Mouse (Mus musculus): ENCODE data around the gene Lst1. TPM values are rescaled to one million over a fixed set of nuclear protein-coding genes. Genes with fewer than 3 reads are reported as not detected.

Lst1 gene
- polyA plus RNA-seq, 1 experiment, result 2.5 TPM

- H3K27me3 ChIP-seq (ENCODE audit: control insufficient read depth, insufficient read depth, low read length, poor library complexity, severe bottlenecking), result no peaks in the 10 kb centered on the region
- TF ChIP-seq POLR2A (IDR thresholded peaks at IDR 0.05; ENCODE audit: insufficient read depth, low read length) (no peak), EP300 (IDR thresholded peaks at IDR 0.05; ENCODE audit: insufficient read depth, low read depth, low read length) (no peak), CTCF (IDR thresholded peaks at IDR 0.05; ENCODE audit: low read depth, low read length) (no peak)
- H3K9me3 ChIP-seq (replicated peaks; ENCODE audit: control insufficient read depth, insufficient read depth, low read length, poor library complexity, severe bottlenecking), result no peaks in the 10 kb centered on the region
- H3K4me3 ChIP-seq (ENCODE audit: low read depth, low read length), result no peak overlapping the region
- H3K36me3 ChIP-seq (ENCODE audit: control insufficient read depth, insufficient read depth, low read length, poor library complexity, severe bottlenecking), result no peaks in the 10 kb centered on the region
- no peaks in the 10 kb centered on the region for H3K4me1 ChIP-seq (ENCODE audit: control insufficient read depth, insufficient read depth, low read length)
- no peak overlapping the region for H3K27ac ChIP-seq (ENCODE audit: insufficient read depth, low read length)
- H3K9ac ChIP-seq (ENCODE audit: low read depth, poor library complexity, severe bottlenecking), result no peak overlapping the region
Measured at GRCm38 (mm10) chr17:35180093-35180492, 8.1 kb downstream of the Lst1 start.

GRCm38 (mm10) chr17:35178528-35178927, 9.7 kb downstream of the Lst1 start:
- no peak overlapping the region for H3K27ac ChIP-seq (ENCODE audit: insufficient read depth, low read length)
- no peak overlapping the region for H3K9ac ChIP-seq (ENCODE audit: low read depth, poor library complexity, severe bottlenecking)
- no peak overlapping the region for H3K4me3 ChIP-seq (ENCODE audit: low read depth, low read length)
- no peak for TF ChIP-seq POLR2A (IDR thresholded peaks at IDR 0.05; ENCODE audit: insufficient read depth, low read length)
- TF ChIP-seq CTCF (IDR thresholded peaks at IDR 0.05; ENCODE audit: low read depth, low read length), result peak; percentile 96
- 0 out of 2 replicates have a peak, but pooled peaks have one; percentile 22 for TF ChIP-seq EP300 (IDR thresholded peaks at IDR 0.05; ENCODE audit: insufficient read depth, low read depth, low read length)
- no peaks in the 10 kb centered on the region for H3K27me3 ChIP-seq (ENCODE audit: control insufficient read depth, insufficient read depth, low read length, poor library complexity, severe bottlenecking)
- H3K36me3 ChIP-seq (ENCODE audit: control insufficient read depth, insufficient read depth, low read length, poor library complexity, severe bottlenecking), result no peaks in the 10 kb centered on the region
- H3K9me3 ChIP-seq (replicated peaks; ENCODE audit: control insufficient read depth, insufficient read depth, low read length, poor library complexity, severe bottlenecking), result no peaks in the 10 kb centered on the region
- H3K4me1 ChIP-seq (ENCODE audit: control insufficient read depth, insufficient read depth, low read length), result no peaks in the 10 kb centered on the region

GRCm38 (mm10) chr17:35175968-35176367, 12.3 kb downstream of the Lst1 start, which contains the start of gene Aif1:
Gene Aif1, minus strand, starts transcription at chr17:35176068.
- H3K27ac ChIP-seq (ENCODE audit: insufficient read depth, low read length), result no peak within 1 kb of the TSS
- H3K9ac ChIP-seq (ENCODE audit: low read depth, poor library complexity, severe bottlenecking), result no peak within 1 kb of the TSS
- H3K4me3 ChIP-seq (ENCODE audit: low read depth, low read length), result no peak within 1 kb of the TSS
- H3K9me3 ChIP-seq (replicated peaks; ENCODE audit: control insufficient read depth, insufficient read depth, low read length, poor library complexity, severe bottlenecking), result no peaks in the 10 kb centered on the region
- no peaks in the 10 kb centered on the region for H3K27me3 ChIP-seq (ENCODE audit: control insufficient read depth, insufficient read depth, low read length, poor library complexity, severe bottlenecking)
- no peaks in the 10 kb centered on the region for H3K36me3 ChIP-seq (ENCODE audit: control insufficient read depth, insufficient read depth, low read length, poor library complexity, severe bottlenecking)
- H3K4me1 ChIP-seq (ENCODE audit: control insufficient read depth, insufficient read depth, low read length), result no peaks in the 10 kb centered on the region
- TF ChIP-seq EP300 (IDR thresholded peaks at IDR 0.05; ENCODE audit: insufficient read depth, low read depth, low read length), result no peak
- TF ChIP-seq POLR2A (IDR thresholded peaks at IDR 0.05; ENCODE audit: insufficient read depth, low read length), result no peak

GRCm38 (mm10) chr17:35175382-35175781, 12.9 kb downstream of the Lst1 start:
- Histone ChIP-seq H3K9me3 (replicated peaks; ENCODE audit: control insufficient read depth, insufficient read depth, low read length, poor library complexity, severe bottlenecking) (no peaks in the 10 kb centered on the region), H3K27ac (ENCODE audit: insufficient read depth, low read length) (no peak overlapping the region), H3K4me1 (ENCODE audit: control insufficient read depth, insufficient read depth, low read length) (no peaks in the 10 kb centered on the region), H3K9ac (ENCODE audit: low read depth, poor library complexity, severe bottlenecking) (no peak overlapping the region), H3K36me3 (ENCODE audit: control insufficient read depth, insufficient read depth, low read length, poor library complexity, severe bottlenecking) (no peaks in the 10 kb centered on the region), H3K4me3 (ENCODE audit: low read depth, low read length) (no peak overlapping the region), H3K27me3 (ENCODE audit: control insufficient read depth, insufficient read depth, low read length, poor library complexity, severe bottlenecking) (no peaks in the 10 kb centered on the region)
- no peak for TF ChIP-seq EP300 (IDR thresholded peaks at IDR 0.05; ENCODE audit: insufficient read depth, low read depth, low read length)
- no peak for TF ChIP-seq CTCF (IDR thresholded peaks at IDR 0.05; ENCODE audit: low read depth, low read length)
- TF ChIP-seq POLR2A (IDR thresholded peaks at IDR 0.05; ENCODE audit: insufficient read depth, low read length), result no peak

- no peaks in the 10 kb centered on the region for H3K27me3 ChIP-seq (ENCODE audit: control insufficient read depth, insufficient read depth, low read length, poor library complexity, severe bottlenecking)
- no peaks in the 10 kb centered on the region for H3K9me3 ChIP-seq (replicated peaks; ENCODE audit: control insufficient read depth, insufficient read depth, low read length, poor library complexity, severe bottlenecking)
- H3K36me3 ChIP-seq (ENCODE audit: control insufficient read depth, insufficient read depth, low read length, poor library complexity, severe bottlenecking), result no peaks in the 10 kb centered on the region
- H3K27ac ChIP-seq (ENCODE audit: insufficient read depth, low read length), result no peak overlapping the region
- TF ChIP-seq CTCF (IDR thresholded peaks at IDR 0.05; ENCODE audit: low read depth, low read length) (no peak), POLR2A (IDR thresholded peaks at IDR 0.05; ENCODE audit: insufficient read depth, low read length) (no peak), EP300 (IDR thresholded peaks at IDR 0.05; ENCODE audit: insufficient read depth, low read depth, low read length) (no peak)
- no peaks in the 10 kb centered on the region for H3K4me1 ChIP-seq (ENCODE audit: control insufficient read depth, insufficient read depth, low read length)
- H3K4me3 ChIP-seq (ENCODE audit: low read depth, low read length), result no peak overlapping the region
- no peak overlapping the region for H3K9ac ChIP-seq (ENCODE audit: low read depth, poor library complexity, severe bottlenecking)
Measured at GRCm38 (mm10) chr17:35174201-35174977, 13.8 kb downstream of the Lst1 start.

GRCm38 (mm10) chr17:35173329-35173728, 14.9 kb downstream of the Lst1 start:
- TF ChIP-seq CTCF (IDR thresholded peaks at IDR 0.05; ENCODE audit: low read depth, low read length) (no peak), POLR2A (IDR thresholded peaks at IDR 0.05; ENCODE audit: insufficient read depth, low read length) (no peak), EP300 (IDR thresholded peaks at IDR 0.05; ENCODE audit: insufficient read depth, low read depth, low read length) (no peak)
- no peaks in the 10 kb centered on the region for H3K9me3 ChIP-seq (replicated peaks; ENCODE audit: control insufficient read depth, insufficient read depth, low read length, poor library complexity, severe bottlenecking)
- H3K4me1 ChIP-seq (ENCODE audit: control insufficient read depth, insufficient read depth, low read length), result no peaks in the 10 kb centered on the region
- H3K36me3 ChIP-seq (ENCODE audit: control insufficient read depth, insufficient read depth, low read length, poor library complexity, severe bottlenecking), result no peaks in the 10 kb centered on the region
- H3K27me3 ChIP-seq (ENCODE audit: control insufficient read depth, insufficient read depth, low read length, poor library complexity, severe bottlenecking), result no peaks in the 10 kb centered on the region
- no peak overlapping the region for H3K9ac ChIP-seq (ENCODE audit: low read depth, poor library complexity, severe bottlenecking)
- H3K4me3 ChIP-seq (ENCODE audit: low read depth, low read length), result no peak overlapping the region
- H3K27ac ChIP-seq (ENCODE audit: insufficient read depth, low read length), result no peak overlapping the region
